Mouse (Mus musculus) erythroblast, embryonic 14.5 days (primary cell): ENCODE measurements around the gene Dnah1. TPM values are rescaled to one million over a fixed set of nuclear protein-coding genes. Genes with fewer than 3 reads are reported as not detected.

ENCODE experiments used
- H3K27me3 ChIP-seq: 2 replicates; pipeline ENCODE4 v1.6.1; 2012; ENCODE audit warnings: inconsistent platforms; ENCODE audit not compliant: control insufficient read depth
- H3K36me3 ChIP-seq: 2 replicates; pipeline ENCODE4 v1.6.1; 2012; ENCODE audit warnings: mild to moderate bottlenecking, inconsistent platforms; ENCODE audit not compliant: control insufficient read depth
- H3K4me1 ChIP-seq: 2 replicates; pipeline ENCODE4 v1.6.1; 2012; ENCODE audit warnings: inconsistent platforms; ENCODE audit not compliant: control insufficient read depth
- H3K4me3 ChIP-seq: replicated peaks from 2 replicates; pipeline ENCODE3; 2012; ENCODE audit warnings: moderate library complexity, mild to moderate bottlenecking, inconsistent platforms
- H3K9me3 ChIP-seq: 2 replicates; pipeline ENCODE4 v1.6.1; 2012; ENCODE audit warnings: low read length, inconsistent platforms, mixed read lengths; ENCODE audit not compliant: control insufficient read depth
- GATA1 ChIP-seq: IDR thresholded peaks from 2 replicates; pipeline ENCODE4 v1.6.1; 2012; ENCODE audit warnings: low read length, inconsistent platforms, mixed read lengths
- TAL1 ChIP-seq: IDR thresholded peaks from 3 replicates; pipeline ENCODE4 v1.6.1; 2012; ENCODE audit warnings: low read length, inconsistent platforms, mixed read lengths
- polyA plus RNA-seq: library from polyadenylated mRNA; stranded (reverse); fragments of >175 nt; gene quantifications from 2 replicates; pipeline ENCODE4 v1.2.3, GENCODE M21; 2012

Gene Dnah1
- polyA plus RNA-seq = 0.01 TPM in 1 of 2 replicates, not detected in the other

- H3K36me3 ChIP-seq = no peaks in the 10 kb centered on the region
- H3K27me3 ChIP-seq = no peaks in the 10 kb centered on the region
- no peaks in the 10 kb centered on the region for H3K9me3 ChIP-seq
- no peak for TF ChIP-seq TAL1
- no peak for TF ChIP-seq GATA1
- H3K4me3 ChIP-seq = peak within 1 kb of the TSS; percentile 60
- peaks cover 32% of the 10 kb centered on the region for H3K4me1 ChIP-seq
Measured at GRCm38 (mm10) chr14:31323849-31324792, at the start of gene Dnah1. Gene Dnah1 (minus strand): TSS chr14:31323896.

GRCm38 (mm10) chr14:31369377-31369776, 45.7 kb upstream of the Dnah1 start:
- H3K9me3 ChIP-seq = no peaks in the 10 kb centered on the region
- TF ChIP-seq TAL1 = no peak
- no peak for TF ChIP-seq GATA1
- peaks cover 91% of the 10 kb centered on the region for H3K36me3 ChIP-seq
- peaks cover 4% of the 10 kb centered on the region for H3K4me1 ChIP-seq
- no peaks in the 10 kb centered on the region for H3K27me3 ChIP-seq
- no peak overlapping the region for H3K4me3 ChIP-seq

GRCm38 (mm10) chr14:31367951-31368350, 44.3 kb upstream of the Dnah1 start:
- H3K36me3 ChIP-seq = peaks cover 91% of the 10 kb centered on the region
- TF ChIP-seq TAL1 (no peak), GATA1 (no peak)
- peaks cover 3% of the 10 kb centered on the region; the same call in 1 of the 2 replicates for H3K9me3 ChIP-seq
- no peak overlapping the region for H3K4me3 ChIP-seq
- peaks cover 4% of the 10 kb centered on the region for H3K4me1 ChIP-seq
- H3K27me3 ChIP-seq = no peaks in the 10 kb centered on the region

- Histone ChIP-seq H3K36me3 (peaks cover 92% of the 10 kb centered on the region), H3K4me3 (no peak overlapping the region), H3K27me3 (no peaks in the 10 kb centered on the region), H3K4me1 (peaks cover 6% of the 10 kb centered on the region), H3K9me3 (peaks cover 3% of the 10 kb centered on the region; the same call in 1 of the 2 replicates)
- TF ChIP-seq GATA1 (no peak), TAL1 (no peak)
Measured at GRCm38 (mm10) chr14:31365350-31365749, 41.7 kb upstream of the Dnah1 start.

GRCm38 (mm10) chr14:31364589-31364988, 40.9 kb upstream of the Dnah1 start:
- TF ChIP-seq TAL1 (no peak), GATA1 (no peak)
- peaks cover 92% of the 10 kb centered on the region for H3K36me3 ChIP-seq

GRCm38 (mm10) chr14:31362236-31362635, 38.5 kb upstream of the Dnah1 start:
- Histone ChIP-seq H3K36me3 (peaks cover 88% of the 10 kb centered on the region), H3K4me3 (no peak overlapping the region), H3K4me1 (peaks cover 6% of the 10 kb centered on the region), H3K9me3 (peaks cover 3% of the 10 kb centered on the region; the same call in 1 of the 2 replicates), H3K27me3 (no peaks in the 10 kb centered on the region)
- TF ChIP-seq TAL1 = no peak
- no peak for TF ChIP-seq GATA1

More at GRCm38 (mm10) chr14:31364589-31364988, 40.9 kb upstream of the Dnah1 start:
- Histone ChIP-seq H3K4me1 (peaks cover 6% of the 10 kb centered on the region), H3K9me3 (peaks cover 3% of the 10 kb centered on the region; the same call in 1 of the 2 replicates), H3K4me3 (no peak overlapping the region), H3K27me3 (no peaks in the 10 kb centered on the region)

GRCm38 (mm10) chr14:31345367-31345766, 21.7 kb upstream of the Dnah1 start:
- no peaks in the 10 kb centered on the region for H3K27me3 ChIP-seq
- peaks cover 19% of the 10 kb centered on the region for H3K4me1 ChIP-seq
- H3K36me3 ChIP-seq = peaks cover 80% of the 10 kb centered on the region
- no peaks in the 10 kb centered on the region for H3K9me3 ChIP-seq
- no peak for TF ChIP-seq TAL1
- TF ChIP-seq GATA1 = no peak
- H3K4me3 ChIP-seq = no peak overlapping the region

- Histone ChIP-seq H3K36me3 (peaks cover 70% of the 10 kb centered on the region), H3K27me3 (no peaks in the 10 kb centered on the region), H3K4me3 (no peak overlapping the region), H3K4me1 (peaks cover 27% of the 10 kb centered on the region), H3K9me3 (no peaks in the 10 kb centered on the region)
- TF ChIP-seq GATA1 = no peak
- TF ChIP-seq TAL1 = no peak
Measured at GRCm38 (mm10) chr14:31343241-31343640, 19.5 kb upstream of the Dnah1 start.

GRCm38 (mm10) chr14:31337947-31338346, 14.3 kb upstream of the Dnah1 start:
- Histone ChIP-seq H3K27me3 (peaks cover under 1% of the 10 kb centered on the region; the same call in 1 of the 2 replicates), H3K36me3 (peaks cover 25% of the 10 kb centered on the region)

More at GRCm38 (mm10) chr14:31337947-31338346, 14.3 kb upstream of the Dnah1 start:
- peaks cover 33% of the 10 kb centered on the region for H3K4me1 ChIP-seq
- peak overlapping the region; percentile 95 for H3K4me3 ChIP-seq
- TF ChIP-seq TAL1 (no peak), GATA1 (no peak)
- H3K9me3 ChIP-seq = no peaks in the 10 kb centered on the region
